Mouse (Mus musculus) small intestine, adult 2 months (tissue): ENCODE measurements at regions not wholly inside any gene's neighbourhood (a gene's known extent, or its start where the extent isn't known, plus 50 kb on each side); places are given as distances from the start of the nearest gene placed in this dataset.

Experiments used
- CTCF ChIP-seq: fragments of 200-500 bp; IDR thresholded peaks from 2 replicates; pipeline ENCODE4 v1.5.1; 2012; ENCODE audit warnings: low read depth, mild to moderate bottlenecking, control low read depth, inconsistent platforms, low read length, moderate library complexity, mixed read lengths; ENCODE audit not compliant: insufficient replicate concordance, insufficient read length; ENCODE audit errors: extremely low read depth
- POLR2A ChIP-seq: fragments of 200-500 bp; IDR thresholded peaks from 2 replicates; pipeline ENCODE4 v1.6.1; 2012; ENCODE audit warnings: low read depth, mild to moderate bottlenecking, control low read depth, inconsistent platforms, low read length, moderate library complexity

GRCm38 (mm10) chr2:46021854-46022253, 904.7 kb upstream of the Zeb2 start:
- no peak for TF ChIP-seq POLR2A
- TF ChIP-seq CTCF: no peak
